Mouse (Mus musculus): ENCODE results near the gene Mgat2. TPM values are rescaled to one million over a fixed set of nuclear protein-coding genes. Genes with fewer than 3 reads are reported as not detected.
"Not testable (repeated sequence)": the region's sequence is repeated elsewhere in the genome, so short reads cannot be mapped to it uniquely, and the experiment has no call there.

Mgat2 gene
- polyA plus RNA-seq, 1 experiment from 2014 or later = 44.1 TPM

- Histone ChIP-seq H3K4me1 (peaks cover 4% of the 10 kb centered on the region), H3K27ac (no peak overlapping the region), H3K4me3 (peak overlapping the region; percentile 65), H3K9ac (no peak overlapping the region), H3K27me3 (no peaks in the 10 kb centered on the region), H3K36me3 (peaks cover 20% of the 10 kb centered on the region), H3K4me2 (peak overlapping the region; percentile 36), H3K9me3 (no peaks in the 10 kb centered on the region)
- 6% methylated on average over 9 of the region's 9 CpGs for WGBS
- ATAC-seq (ENCODE audit: insufficient number of reproducible peaks, insufficient read depth, low FRiP score, low TSS enrichment, low read depth) = no peak
Observed at GRCm38 (mm10) chr12:69159578-69159940, 24.4 kb upstream of the Mgat2 start.

DNA sequence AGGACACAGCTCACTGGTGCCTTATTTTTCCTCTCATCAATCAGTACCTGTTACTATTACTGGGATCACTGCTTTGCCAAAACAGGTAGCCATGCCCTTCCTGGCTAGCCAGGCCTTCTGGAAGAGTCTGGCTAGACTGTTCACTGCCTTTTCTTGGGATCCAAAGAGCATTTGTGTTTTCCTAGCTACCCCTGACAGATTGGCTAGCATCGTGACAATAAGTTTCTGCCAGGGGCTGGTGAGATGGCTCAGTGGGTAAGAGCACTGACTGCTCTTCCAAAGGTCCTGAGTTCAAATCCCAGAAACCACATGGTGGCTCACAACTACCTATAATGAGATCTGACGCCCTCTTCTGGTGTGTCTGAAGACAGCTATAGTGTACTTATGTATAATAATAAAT lies 23.3 kb upstream of the Mgat2 start:
- not testable (repeated sequence) for H3K27ac ChIP-seq; H3K4me3 ChIP-seq; H3K9me3 ChIP-seq; ATAC-seq (ENCODE audit: insufficient number of reproducible peaks, insufficient read depth, low FRiP score, low TSS enrichment, low read depth); H3K4me1 ChIP-seq; H3K9ac ChIP-seq; H3K27me3 ChIP-seq; H3K4me2 ChIP-seq
- peaks cover 19% of the 10 kb centered on the region for H3K36me3 ChIP-seq
- WGBS = 75% methylated on average over 2 of the region's 2 CpGs

- WGBS = 85% methylated on average over 4 of the region's 4 CpGs
Observed at GRCm38 (mm10) chr12:69163586-69163985, 20.4 kb upstream of the Mgat2 start.

DNA sequence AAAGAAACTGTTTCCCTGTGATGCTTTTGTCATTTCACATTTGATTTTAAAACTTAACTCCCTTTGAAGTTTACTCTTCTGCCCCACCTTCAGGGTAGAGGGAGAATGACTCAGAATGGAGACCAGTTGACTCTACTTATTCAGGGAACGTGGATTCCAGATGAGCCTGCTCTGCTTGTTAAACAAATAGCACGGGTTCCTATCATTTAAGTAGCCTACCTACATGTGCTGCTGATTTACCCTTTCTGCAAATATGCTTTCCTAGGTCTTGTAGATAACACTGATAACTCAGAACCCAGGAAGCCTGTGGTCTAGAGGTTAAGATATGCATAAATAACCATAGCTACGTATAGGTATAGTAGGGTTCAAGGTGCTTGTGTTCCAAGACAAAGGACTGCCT lies 19.1 kb upstream of the Mgat2 start:
- WGBS = 46% methylated on average over 3 of the region's 3 CpGs
- H3K27ac ChIP-seq = no peak overlapping the region

More at GRCm38 (mm10) chr12:69163586-69163985, 20.4 kb upstream of the Mgat2 start:
- not testable (repeated sequence) for H3K36me3 ChIP-seq; H3K4me1 ChIP-seq; H3K4me3 ChIP-seq; H3K9me3 ChIP-seq; ATAC-seq (ENCODE audit: insufficient number of reproducible peaks, insufficient read depth, low FRiP score, low TSS enrichment, low read depth); H3K4me2 ChIP-seq; H3K27me3 ChIP-seq; H3K27ac ChIP-seq; H3K9ac ChIP-seq

DNA sequence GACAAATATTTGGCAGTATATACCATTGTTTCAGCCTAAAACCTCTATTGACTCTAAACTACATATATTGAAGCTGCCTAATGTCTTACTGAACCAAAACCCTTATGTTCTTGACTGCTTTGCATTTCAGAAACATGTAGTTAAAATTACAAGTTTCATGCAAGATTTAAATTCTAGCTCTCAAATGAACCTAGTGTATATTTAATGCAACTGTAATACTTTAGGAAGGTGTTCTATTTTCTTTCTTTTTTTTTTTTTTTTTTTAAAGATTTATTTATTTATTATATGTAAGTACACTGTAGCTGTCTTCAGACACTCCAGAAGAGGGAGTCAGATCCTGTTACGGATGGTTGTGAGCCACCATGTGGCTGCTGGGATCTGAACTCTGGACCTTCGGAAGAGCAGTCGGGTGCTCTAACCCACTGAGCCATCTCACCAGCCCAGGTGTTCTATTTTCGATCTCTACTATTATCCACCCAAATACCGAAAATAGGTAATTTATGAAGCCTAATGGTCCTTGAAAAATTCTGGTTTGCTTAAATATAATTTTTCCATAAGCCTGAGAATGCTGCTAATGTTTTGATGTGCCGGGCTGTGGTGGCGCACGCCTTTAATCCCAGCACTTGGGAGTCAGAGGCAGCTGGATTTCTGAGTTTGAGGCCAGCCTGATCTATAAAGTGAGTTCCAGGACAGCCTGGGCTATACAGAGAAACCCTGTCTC lies 16.9 kb upstream of the Mgat2 start:
- WGBS = 70% methylated on average over 8 of the region's 8 CpGs
- H3K9me3 ChIP-seq; ATAC-seq (ENCODE audit: insufficient number of reproducible peaks, insufficient read depth, low FRiP score, low TSS enrichment, low read depth); H3K27ac ChIP-seq; H3K9ac ChIP-seq; H3K27me3 ChIP-seq; H3K4me2 ChIP-seq; H3K36me3 ChIP-seq; H3K4me3 ChIP-seq: not testable (repeated sequence)
- peaks cover 11% of the 10 kb centered on the region for H3K4me1 ChIP-seq

More for the DNA sequence above, 19.1 kb upstream of the Mgat2 start:
- Histone ChIP-seq H3K36me3 (no peaks in the 10 kb centered on the region), H3K4me3 (no peak overlapping the region), H3K4me1 (peaks cover 11% of the 10 kb centered on the region), H3K27me3 (no peaks in the 10 kb centered on the region), H3K9ac (0 out of 2 replicates have a peak overlapping the region, but pooled peaks have one; percentile 6), H3K4me2 (no peak overlapping the region), H3K9me3 (no peaks in the 10 kb centered on the region)
- ATAC-seq (ENCODE audit: insufficient number of reproducible peaks, insufficient read depth, low FRiP score, low TSS enrichment, low read depth) = no peak

DNA sequence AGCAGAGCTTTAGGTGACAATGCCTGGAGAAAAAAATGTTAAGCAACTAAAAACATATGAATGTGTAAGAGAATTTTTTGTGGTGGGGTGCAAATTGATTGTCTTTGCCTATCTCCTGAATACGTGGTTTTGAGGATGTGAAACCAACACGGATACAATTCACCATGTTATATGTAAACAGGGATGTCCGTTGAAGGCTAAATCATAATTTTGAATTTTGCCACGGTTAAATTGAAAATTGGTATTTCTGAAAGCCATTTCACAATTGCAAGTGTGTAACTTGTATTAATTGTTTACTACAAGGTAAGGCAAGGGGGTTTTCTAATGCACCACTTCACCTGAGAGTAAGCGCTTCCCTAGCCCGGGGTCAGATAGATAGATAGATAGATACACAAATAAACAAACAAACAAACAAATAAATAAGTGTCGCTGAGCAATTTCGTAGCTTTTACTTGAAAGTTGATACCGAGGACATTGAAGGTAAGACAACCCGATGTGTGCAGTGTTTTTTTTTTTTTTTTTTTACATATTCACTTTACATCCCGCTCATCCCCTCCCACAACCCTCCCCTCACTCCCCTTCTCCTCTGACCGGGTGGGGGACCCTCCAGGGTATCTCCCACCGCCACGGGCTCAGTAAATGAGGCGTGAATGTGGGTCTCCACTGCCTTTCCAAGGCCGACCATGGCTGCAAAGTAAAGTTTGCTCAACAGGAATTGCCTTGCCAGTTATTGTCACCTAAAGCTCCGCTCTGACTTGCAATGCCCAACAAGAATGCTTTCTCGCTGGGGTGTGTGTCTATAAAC lies 16.1 kb upstream of the Mgat2 start:
- no peak for ATAC-seq (ENCODE audit: insufficient number of reproducible peaks, insufficient read depth, low FRiP score, low TSS enrichment, low read depth)
- WGBS = 8% methylated on average over 18 of the region's 18 CpGs
- peaks cover 7% of the 10 kb centered on the region; the same call in 1 of the 2 replicates for H3K36me3 ChIP-seq
- peak overlapping the region; percentile 80 for H3K27ac ChIP-seq
- H3K9ac ChIP-seq = peak overlapping the region; percentile 81
- H3K4me3 ChIP-seq = peak overlapping the region; percentile 89
- H3K4me2 ChIP-seq = peak overlapping the region; percentile 90
- no peaks in the 10 kb centered on the region for H3K27me3 ChIP-seq
- H3K9me3 ChIP-seq = no peaks in the 10 kb centered on the region
- peaks cover 11% of the 10 kb centered on the region for H3K4me1 ChIP-seq

DNA sequence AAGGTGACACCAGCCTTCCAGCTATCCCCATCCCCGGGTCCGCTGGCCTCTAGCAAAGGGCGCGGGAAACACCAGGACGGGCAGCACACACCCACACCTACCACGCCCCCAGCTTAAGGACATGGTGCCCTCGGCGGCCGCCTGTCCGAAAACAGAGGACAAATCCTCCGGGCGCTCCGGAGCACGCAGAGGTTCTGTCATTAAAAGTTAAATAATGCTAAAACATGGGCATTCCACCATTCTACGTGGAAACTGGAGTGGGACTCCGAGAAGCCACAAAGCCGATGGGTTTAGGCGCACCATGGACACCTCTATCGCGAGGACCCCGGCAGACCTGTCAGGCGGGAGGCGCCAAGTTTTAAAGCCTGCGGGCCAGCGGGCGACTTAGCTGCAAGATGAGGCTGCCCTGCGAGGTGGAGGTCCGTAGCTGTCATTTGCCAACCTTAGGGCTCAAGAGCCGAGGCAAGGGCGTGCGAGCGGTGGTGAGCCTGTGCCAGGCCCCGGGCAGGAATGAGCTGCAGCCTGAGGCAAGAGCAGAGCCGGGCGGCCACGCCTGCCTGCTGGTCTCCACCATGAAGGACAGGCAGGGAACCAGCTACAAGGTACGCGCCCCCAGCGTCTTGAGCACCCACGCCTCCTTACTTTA lies 15.4 kb upstream of the Mgat2 start, which contains the start of gene Lrr1:
TSS of gene Lrr1 (plus strand) at position 354 of the 646 bp plus-strand sequence.
- peak within 1 kb of the TSS; percentile 81 for H3K9ac ChIP-seq
- WGBS = under 1% methylated on average over 40 of the region's 40 CpGs
- H3K4me2 ChIP-seq = peak within 1 kb of the TSS; percentile 90
- H3K4me3 ChIP-seq = peak within 1 kb of the TSS; percentile 89
- peaks cover 12% of the 10 kb centered on the region; the same call in 1 of the 2 replicates for H3K36me3 ChIP-seq
- no peaks in the 10 kb centered on the region for H3K9me3 ChIP-seq
- peak; percentile 89 for ATAC-seq (ENCODE audit: insufficient number of reproducible peaks, insufficient read depth, low FRiP score, low TSS enrichment, low read depth)
- peak within 1 kb of the TSS; percentile 80 for H3K27ac ChIP-seq
- H3K27me3 ChIP-seq = no peaks in the 10 kb centered on the region
- peaks cover 11% of the 10 kb centered on the region for H3K4me1 ChIP-seq

GRCm38 (mm10) chr12:69171307-69171706 lies 12.7 kb upstream of the Mgat2 start:
- WGBS = 95% methylated on average over 2 of the region's 2 CpGs
- Histone ChIP-seq H3K27me3 (no peaks in the 10 kb centered on the region), H3K4me3 (no peak overlapping the region), H3K36me3 (peaks cover 25% of the 10 kb centered on the region), H3K4me1 (peaks cover 11% of the 10 kb centered on the region), H3K27ac (no peak overlapping the region), H3K4me2 (no peak overlapping the region), H3K9me3 (no peaks in the 10 kb centered on the region), H3K9ac (no peak overlapping the region)
- no peak for ATAC-seq (ENCODE audit: insufficient number of reproducible peaks, insufficient read depth, low FRiP score, low TSS enrichment, low read depth)

DNA sequence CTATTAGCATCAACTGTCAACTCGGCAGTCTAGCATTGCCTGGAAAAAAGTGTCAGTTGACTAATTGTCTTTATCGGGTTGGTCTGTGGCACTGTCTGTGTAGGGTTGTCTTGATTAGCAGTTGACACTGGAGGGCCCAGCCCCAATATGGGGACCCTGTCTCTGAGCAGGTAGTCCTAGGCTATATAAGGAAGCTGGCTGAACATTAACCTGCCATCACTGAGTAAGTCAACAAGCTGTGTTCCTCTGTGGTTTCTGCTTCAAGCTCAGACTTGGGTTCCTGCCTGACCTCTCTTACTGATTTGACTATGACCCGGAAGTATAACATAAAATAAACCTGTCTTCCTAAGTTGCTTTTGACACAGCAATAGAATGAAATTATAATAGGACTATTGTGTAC lies 8.0 kb upstream of the Mgat2 start:
- Histone ChIP-seq H3K27me3 (no peaks in the 10 kb centered on the region), H3K27ac (no peak overlapping the region), H3K9ac (no peak overlapping the region), H3K4me1 (no peaks in the 10 kb centered on the region), H3K36me3 (peaks cover 30% of the 10 kb centered on the region), H3K4me2 (no peak overlapping the region), H3K4me3 (no peak overlapping the region), H3K9me3 (no peaks in the 10 kb centered on the region)
- no peak for ATAC-seq (ENCODE audit: insufficient number of reproducible peaks, insufficient read depth, low FRiP score, low TSS enrichment, low read depth)
- 91% methylated on average over 3 of the region's 3 CpGs for WGBS

DNA sequence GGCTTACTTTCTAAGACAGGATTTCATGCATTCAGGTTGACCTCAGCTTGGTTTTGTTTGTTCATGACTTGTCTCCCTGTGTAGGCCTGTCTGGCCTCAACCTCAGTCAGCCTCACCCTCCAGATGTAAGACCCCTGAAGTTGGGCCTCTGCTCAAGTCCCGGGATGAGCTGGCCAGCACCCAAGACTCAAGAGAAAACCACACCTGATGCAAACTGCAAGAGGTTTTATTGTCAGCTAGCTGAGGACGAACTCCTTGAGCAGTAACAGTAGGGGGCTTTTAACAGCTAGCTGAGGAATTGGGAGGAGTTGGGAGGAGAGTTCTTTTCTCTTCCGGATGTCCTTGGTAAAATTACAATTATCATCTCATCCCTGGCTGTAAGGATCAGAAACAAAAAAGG lies 6.4 kb upstream of the Mgat2 start:
- Histone ChIP-seq H3K36me3 (peaks cover 31% of the 10 kb centered on the region), H3K27me3 (no peaks in the 10 kb centered on the region), H3K4me3 (no peak overlapping the region), H3K9me3 (no peaks in the 10 kb centered on the region), H3K27ac (no peak overlapping the region), H3K4me1 (no peaks in the 10 kb centered on the region), H3K9ac (no peak overlapping the region), H3K4me2 (no peak overlapping the region)
- WGBS = 81% methylated on average over 3 of the region's 3 CpGs
- ATAC-seq (ENCODE audit: insufficient number of reproducible peaks, insufficient read depth, low FRiP score, low TSS enrichment, low read depth) = no peak

GRCm38 (mm10) chr12:69179371-69179770 lies 4.6 kb upstream of the Mgat2 start:
- no peak overlapping the region for H3K4me2 ChIP-seq
- no peaks in the 10 kb centered on the region for H3K9me3 ChIP-seq
- H3K27ac ChIP-seq = no peak overlapping the region
- 0 out of 2 replicates have a peak, but pooled peaks cover 5% of the 10 kb centered on the region for H3K4me1 ChIP-seq
- H3K9ac ChIP-seq = no peak overlapping the region
- H3K36me3 ChIP-seq = peaks cover 27% of the 10 kb centered on the region
- no peak overlapping the region for H3K4me3 ChIP-seq
- 85% methylated on average over 12 of the region's 12 CpGs for WGBS
- ATAC-seq (ENCODE audit: insufficient number of reproducible peaks, insufficient read depth, low FRiP score, low TSS enrichment, low read depth) = no peak
- no peaks in the 10 kb centered on the region for H3K27me3 ChIP-seq
